Mouse (Mus musculus): Measurements from ENCODE around the gene Ldlrad2.

- TF ChIP-seq POLR2A (IDR thresholded peaks at IDR 0.05; ENCODE audit: borderline replicate concordance, control insufficient read depth, low read depth, low read length) (no peak), CTCF (IDR thresholded peaks at IDR 0.05; ENCODE audit: control insufficient read depth, insufficient read depth, low read length) (no peak)
These were observed 34.0 kb downstream of the Ldlrad2 start for GRCm38 (mm10) chr4:137540356-137540755.
